Mouse (Mus musculus): ENCODE data around the gene Kif1b. TPM values are rescaled to one million over a fixed set of nuclear protein-coding genes. Genes with fewer than 3 reads are reported as not detected.
A peak's percentile ranks its signal among the peaks of the same experiment; 100 is the strongest.
"Not testable (repeated sequence)": the region's sequence is repeated elsewhere in the genome, so short reads cannot be mapped to it uniquely, and the experiment has no call there.

The Kif1b gene
- total RNA-seq, 2 experiments from 2014 or later: 221 to 265 TPM

GRCm38 (mm10) chr4:149247156-149247633 lies 60.3 kb downstream of the Kif1b start:
- DNase-seq: no peak
- intact Hi-C loops (cut with DNase I; ENCODE audit: low total_unique reads): no loop called here

GRCm38 (mm10) chr4:149246578-149247155 lies 60.8 kb downstream of the Kif1b start:
- intact Hi-C loops (cut with DNase I; ENCODE audit: low total_unique reads): no loop called here
- no peak for DNase-seq

GRCm38 (mm10) chr4:149237011-149237410 lies 70.5 kb downstream of the Kif1b start:
- no peak for DNase-seq
- intact Hi-C loops (cut with DNase I; ENCODE audit: low total_unique reads): no loop called here

- peak; percentile 17 for DNase-seq
Observed at GRCm38 (mm10) chr4:149233938-149234337, 73.6 kb downstream of the Kif1b start.

GRCm38 (mm10) chr4:149228682-149229081 lies 78.8 kb downstream of the Kif1b start:
- DNase-seq; intact Hi-C loops (cut with DNase I; ENCODE audit: low total_unique reads): not testable (repeated sequence)

More at GRCm38 (mm10) chr4:149233938-149234337, 73.6 kb downstream of the Kif1b start:
- intact Hi-C loops (cut with DNase I; ENCODE audit: low total_unique reads): no loop called here

- DNase-seq: no peak
- intact Hi-C loops (cut with DNase I; ENCODE audit: low total_unique reads): no loop called here
Observed at GRCm38 (mm10) chr4:149228256-149228655, 79.2 kb downstream of the Kif1b start.

GRCm38 (mm10) chr4:149226311-149226710 lies 81.2 kb downstream of the Kif1b start:
- intact Hi-C loops (cut with DNase I; ENCODE audit: low total_unique reads): no loop called here
- DNase-seq: no peak

GRCm38 (mm10) chr4:149223453-149223852 lies 84.0 kb downstream of the Kif1b start:
- intact Hi-C loops (cut with DNase I; ENCODE audit: low total_unique reads): no loop called here

GRCm38 (mm10) chr4:149220481-149220880 lies 87.0 kb downstream of the Kif1b start:
- DNase-seq: no peak
- intact Hi-C loops (cut with DNase I; ENCODE audit: low total_unique reads): no loop called here

More at GRCm38 (mm10) chr4:149223453-149223852, 84.0 kb downstream of the Kif1b start:
- no peak for DNase-seq

GRCm38 (mm10) chr4:149220042-149220473 lies 87.4 kb downstream of the Kif1b start:
- DNase-seq: no peak
- intact Hi-C loops (cut with DNase I; ENCODE audit: low total_unique reads): no loop called here

GRCm38 (mm10) chr4:149219401-149220041 lies 88.0 kb downstream of the Kif1b start:
- DNase-seq: no peak
- intact Hi-C loops (cut with DNase I; ENCODE audit: low total_unique reads): no loop called here

- DNase-seq: no peak
- intact Hi-C loops (cut with DNase I; ENCODE audit: low total_unique reads): no loop called here
Observed at GRCm38 (mm10) chr4:149218476-149218875, 89.0 kb downstream of the Kif1b start.

- no peak for DNase-seq
- intact Hi-C loops (cut with DNase I; ENCODE audit: low total_unique reads): no loop called here
Observed at GRCm38 (mm10) chr4:149215982-149216381, 91.5 kb downstream of the Kif1b start.

GRCm38 (mm10) chr4:149215397-149215796 lies 92.1 kb downstream of the Kif1b start:
- intact Hi-C loops (cut with DNase I; ENCODE audit: low total_unique reads): no loop called here
- DNase-seq: no peak

GRCm38 (mm10) chr4:149214468-149214867 lies 93.0 kb downstream of the Kif1b start:
- intact Hi-C loops (cut with DNase I; ENCODE audit: low total_unique reads); DNase-seq: not testable (repeated sequence)

- no peak for DNase-seq
- intact Hi-C loops (cut with DNase I; ENCODE audit: low total_unique reads): no loop called here
Observed at GRCm38 (mm10) chr4:149213466-149213865, 94.0 kb downstream of the Kif1b start.

GRCm38 (mm10) chr4:149211441-149211840 lies 96.1 kb downstream of the Kif1b start:
- intact Hi-C loops (cut with DNase I; ENCODE audit: low total_unique reads); DNase-seq: not testable (repeated sequence)

GRCm38 (mm10) chr4:149202467-149202866 lies 105.0 kb downstream of the Kif1b start:
- intact Hi-C loops (cut with DNase I; ENCODE audit: low total_unique reads): loop anchor here (10.0 kb wide), 1 partner anchor 52 kb away; no protein-coding TSS in a partner anchor
- no peak for DNase-seq

- intact Hi-C loops (cut with DNase I; ENCODE audit: low total_unique reads): loop anchor here (10.0 kb wide), 1 partner anchor 54 kb away; no protein-coding TSS in a partner anchor
Observed at GRCm38 (mm10) chr4:149201110-149201509, 106.4 kb downstream of the Kif1b start.

GRCm38 (mm10) chr4:149197180-149197579 lies 110.3 kb downstream of the Kif1b start:
- no peak for DNase-seq
- intact Hi-C loops (cut with DNase I; ENCODE audit: low total_unique reads): no loop called here

More at GRCm38 (mm10) chr4:149201110-149201509, 106.4 kb downstream of the Kif1b start:
- no peak for DNase-seq

- no peak for DNase-seq
- intact Hi-C loops (cut with DNase I; ENCODE audit: low total_unique reads): no loop called here
Observed at GRCm38 (mm10) chr4:149191103-149191502, 116.4 kb downstream of the Kif1b start.
